Mouse (Mus musculus): Measurements from ENCODE around the gene Rara. TPM values are rescaled to one million over a fixed set of nuclear protein-coding genes. Genes with fewer than 3 reads are reported as not detected.

The Rara gene
- polyA plus RNA-seq, 1 experiment from 2014 or later: 9.1 TPM

GRCm38 (mm10) chr11:98966499-98967141 is 39.0 kb downstream of the Rara start:
- ATAC-seq: peak; percentile 31; the same call in 1 of the 2 replicates
- no peaks in the 10 kb centered on the region for H3K9me3 ChIP-seq
- 0 out of 2 replicates have a peak overlapping the region, but pooled peaks have one; percentile 25 for H3K4me2 ChIP-seq (replicated peaks)

GRCm38 (mm10) chr11:98968079-98968478 is 40.5 kb downstream of the Rara start:
- Histone ChIP-seq H3K4me1 (replicated peaks) (peaks cover 93% of the 10 kb centered on the region), H3K27me3 (no peaks in the 10 kb centered on the region; the same call in 1 of the 2 replicates), H3K27ac (peak overlapping the region; percentile 92), H3K4me2 (replicated peaks) (peak overlapping the region; percentile 49; the same call in 1 of the 2 replicates), H3K9ac (replicated peaks) (peak overlapping the region; percentile 58; the same call in 1 of the 2 replicates), H3K4me3 (replicated peaks) (no peak overlapping the region), H3K9me3 (no peaks in the 10 kb centered on the region), H3K36me3 (peaks cover 7% of the 10 kb centered on the region)
- ATAC-seq: no peak
- 70% methylated on average over 16 of the region's 16 CpGs for WGBS

More at GRCm38 (mm10) chr11:98966499-98967141, 39.0 kb downstream of the Rara start:
- 34% methylated on average over 9 of the region's 9 CpGs for WGBS
- Histone ChIP-seq H3K27me3 (peaks cover 13% of the 10 kb centered on the region), H3K36me3 (no peaks in the 10 kb centered on the region), H3K9ac (replicated peaks) (peak overlapping the region; percentile 43), H3K4me3 (replicated peaks) (no peak overlapping the region), H3K4me1 (replicated peaks) (peaks cover 100% of the 10 kb centered on the region), H3K27ac (peak overlapping the region; percentile 57)

- WGBS: 2% methylated on average over 20 of the region's 20 CpGs
- H3K9me3 ChIP-seq: no peaks in the 10 kb centered on the region
- H3K4me1 ChIP-seq (replicated peaks): peaks cover 85% of the 10 kb centered on the region
Observed at GRCm38 (mm10) chr11:98968716-98969495, 41.3 kb downstream of the Rara start.

DNA sequence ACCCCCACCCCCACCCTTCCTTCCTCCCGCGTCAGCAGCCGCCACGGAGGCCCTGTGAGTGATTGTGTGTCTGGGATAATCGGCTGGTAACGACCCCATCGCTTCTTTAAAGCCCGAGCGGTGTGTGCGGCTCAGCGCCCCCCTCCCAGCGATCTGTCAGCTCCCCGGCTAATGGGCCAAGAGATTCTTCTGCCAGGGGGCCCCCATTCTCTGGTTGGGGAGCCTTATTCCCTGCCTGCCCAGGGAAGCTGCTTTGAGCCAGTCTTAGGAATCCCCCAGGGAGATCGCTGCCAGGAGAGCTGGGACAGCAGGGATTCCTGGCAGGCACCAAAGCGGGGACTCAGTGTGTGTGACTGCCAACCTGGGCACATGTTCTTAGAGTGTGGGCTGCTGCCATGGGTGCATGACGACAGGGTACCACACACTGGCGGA is 41.9 kb downstream of the Rara start:
- ATAC-seq: peak; percentile 43
- peak overlapping the region; percentile 10 for H3K4me3 ChIP-seq (replicated peaks)
- H3K36me3 ChIP-seq: peaks cover 14% of the 10 kb centered on the region
- peak overlapping the region; percentile 92 for H3K27ac ChIP-seq
- H3K4me1 ChIP-seq (replicated peaks): peaks cover 78% of the 10 kb centered on the region
- H3K9me3 ChIP-seq: no peaks in the 10 kb centered on the region
- H3K9ac ChIP-seq (replicated peaks): peak overlapping the region; percentile 58
- H3K4me2 ChIP-seq (replicated peaks): peak overlapping the region; percentile 49
- no peaks in the 10 kb centered on the region for H3K27me3 ChIP-seq
- WGBS: 8% methylated on average over 17 of the region's 17 CpGs

More at GRCm38 (mm10) chr11:98968716-98969495, 41.3 kb downstream of the Rara start:
- Histone ChIP-seq H3K9ac (replicated peaks) (peak overlapping the region; percentile 58; the same call in 1 of the 2 replicates), H3K36me3 (peaks cover 14% of the 10 kb centered on the region), H3K4me2 (replicated peaks) (peak overlapping the region; percentile 49), H3K27ac (peak overlapping the region; percentile 92), H3K27me3 (no peaks in the 10 kb centered on the region), H3K4me3 (replicated peaks) (peak overlapping the region; percentile 10)
- ATAC-seq: peak; percentile 17

DNA sequence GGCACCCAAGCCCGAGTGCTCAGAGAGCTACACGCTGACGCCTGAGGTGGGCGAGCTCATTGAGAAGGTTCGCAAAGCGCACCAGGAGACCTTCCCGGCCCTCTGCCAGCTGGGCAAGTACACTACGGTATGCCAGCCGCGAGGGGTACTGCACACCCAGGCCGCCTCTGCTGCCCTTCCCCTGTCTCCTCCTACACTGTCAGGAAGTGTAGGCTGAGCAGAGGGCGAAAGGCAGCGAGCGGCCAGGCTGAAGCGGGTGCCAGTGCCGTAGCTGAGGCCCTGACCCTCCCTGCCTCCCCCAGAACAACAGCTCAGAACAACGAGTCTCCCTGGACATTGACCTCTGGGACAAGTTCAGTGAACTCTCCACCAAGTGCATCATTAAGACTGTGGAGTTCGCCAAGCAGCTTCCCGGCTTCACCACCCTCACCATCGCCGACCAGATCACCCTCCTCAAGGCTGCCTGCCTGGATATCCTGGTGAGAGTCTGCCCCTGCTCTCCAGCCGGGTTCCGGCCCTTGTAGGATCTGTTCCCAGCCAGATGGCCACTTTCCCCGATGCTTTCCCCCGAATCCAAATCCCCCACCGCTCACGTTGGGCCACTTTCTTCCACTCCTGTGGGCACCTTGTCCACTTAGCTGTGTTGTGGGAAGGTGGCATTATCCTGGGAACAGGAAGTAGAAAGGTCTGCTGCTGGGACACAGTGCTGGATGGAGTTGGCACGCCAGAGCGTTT is 42.7 kb downstream of the Rara start:
- peak overlapping the region; percentile 58 for H3K9ac ChIP-seq (replicated peaks)
- no peak overlapping the region for H3K4me3 ChIP-seq (replicated peaks)
- no peaks in the 10 kb centered on the region for H3K27me3 ChIP-seq
- 57% methylated on average over 29 of the region's 29 CpGs for WGBS
- peaks cover 14% of the 10 kb centered on the region for H3K36me3 ChIP-seq
- H3K4me1 ChIP-seq (replicated peaks): peaks cover 70% of the 10 kb centered on the region
- ATAC-seq: no peak
- peak overlapping the region; percentile 92 for H3K27ac ChIP-seq
- H3K9me3 ChIP-seq: no peaks in the 10 kb centered on the region
- peak overlapping the region; percentile 49 for H3K4me2 ChIP-seq (replicated peaks)

DNA sequence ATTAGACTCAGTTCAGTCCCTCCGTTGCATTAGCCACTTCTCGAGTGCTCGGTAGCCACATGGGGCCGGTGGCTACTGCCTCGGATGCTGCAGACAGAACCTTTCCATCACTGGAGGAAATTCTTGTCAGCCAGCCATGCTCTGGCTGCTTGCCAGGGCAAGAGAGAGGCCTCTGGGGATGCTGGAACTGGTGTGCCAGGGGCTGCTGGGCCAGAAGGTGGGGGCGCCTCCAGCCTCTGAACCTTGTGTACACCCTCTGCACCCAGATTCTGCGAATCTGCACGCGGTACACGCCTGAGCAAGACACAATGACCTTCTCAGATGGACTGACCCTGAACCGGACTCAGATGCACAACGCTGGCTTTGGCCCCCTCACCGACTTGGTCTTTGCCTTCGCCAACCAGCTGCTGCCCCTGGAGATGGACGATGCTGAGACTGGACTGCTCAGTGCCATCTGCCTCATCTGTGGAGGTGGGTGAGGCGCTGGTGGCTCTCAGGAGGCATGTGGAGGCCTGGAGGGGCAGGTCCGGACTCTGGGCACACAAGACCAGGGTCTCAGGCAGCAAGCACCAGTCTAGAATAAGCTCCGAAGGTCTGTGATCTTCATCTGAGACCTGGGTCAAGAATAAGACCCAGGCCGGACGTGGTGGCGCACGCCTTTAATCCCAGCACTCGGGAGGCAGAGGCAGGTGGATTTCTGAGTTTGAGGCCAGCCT is 43.9 kb downstream of the Rara start:
- H3K9ac ChIP-seq (replicated peaks): peak overlapping the region; percentile 29; the same call in 1 of the 2 replicates
- no peak overlapping the region for H3K4me3 ChIP-seq (replicated peaks)
- H3K9me3 ChIP-seq: no peaks in the 10 kb centered on the region
- WGBS: 69% methylated on average over 23 of the region's 23 CpGs
- peak overlapping the region; percentile 92 for H3K27ac ChIP-seq
- no peak for ATAC-seq
- no peaks in the 10 kb centered on the region for H3K27me3 ChIP-seq
- H3K4me2 ChIP-seq (replicated peaks): peak overlapping the region; percentile 49; the same call in 1 of the 2 replicates
- H3K4me1 ChIP-seq (replicated peaks): peaks cover 59% of the 10 kb centered on the region
- H3K36me3 ChIP-seq: peaks cover 14% of the 10 kb centered on the region

GRCm38 (mm10) chr11:98972215-98972614 is 44.6 kb downstream of the Rara start:
- WGBS: 52% methylated on average over 9 of the region's 9 CpGs
- no peak overlapping the region for H3K27ac ChIP-seq
- H3K36me3 ChIP-seq: peaks cover 14% of the 10 kb centered on the region
- peaks cover 51% of the 10 kb centered on the region for H3K4me1 ChIP-seq (replicated peaks)
- H3K27me3 ChIP-seq: no peaks in the 10 kb centered on the region
- H3K4me2 ChIP-seq (replicated peaks): no peak overlapping the region
- H3K9me3 ChIP-seq: no peaks in the 10 kb centered on the region
- H3K4me3 ChIP-seq (replicated peaks): no peak overlapping the region
- 0 out of 2 replicates have a peak, but pooled peaks have one; percentile 9 for ATAC-seq
- H3K9ac ChIP-seq (replicated peaks): no peak overlapping the region

- 91% methylated on average over 9 of the region's 9 CpGs for WGBS
- no peak for ATAC-seq
- H3K4me1 ChIP-seq (replicated peaks): peaks cover 45% of the 10 kb centered on the region
- H3K9me3 ChIP-seq: no peaks in the 10 kb centered on the region
- H3K9ac ChIP-seq (replicated peaks): no peak overlapping the region
- no peaks in the 10 kb centered on the region for H3K27me3 ChIP-seq
- H3K4me2 ChIP-seq (replicated peaks): no peak overlapping the region
- H3K4me3 ChIP-seq (replicated peaks): no peak overlapping the region
- H3K36me3 ChIP-seq: peaks cover 14% of the 10 kb centered on the region
- H3K27ac ChIP-seq: no peak overlapping the region
Observed at GRCm38 (mm10) chr11:98972801-98973360, 45.3 kb downstream of the Rara start.

DNA sequence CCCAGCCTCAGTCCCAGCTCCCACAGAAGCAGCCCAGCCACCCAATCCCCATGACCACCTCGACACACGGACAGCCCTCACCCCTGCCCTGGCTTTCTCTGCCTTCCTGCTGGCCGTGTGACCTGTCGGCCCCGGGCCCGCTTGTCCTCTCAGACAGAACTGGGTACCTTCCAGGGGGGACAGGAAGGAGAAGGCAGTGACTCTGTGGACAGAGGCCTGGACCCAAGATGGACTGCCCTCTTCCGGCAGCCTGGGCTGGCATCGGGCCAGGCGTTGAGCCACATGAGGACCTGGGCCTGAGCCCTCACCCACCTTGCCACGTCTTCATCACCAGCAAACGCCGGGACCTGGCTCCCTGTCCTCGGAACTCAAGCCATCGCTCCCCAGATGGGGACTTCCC is 46.0 kb downstream of the Rara start:
- 87% methylated on average over 14 of the region's 14 CpGs for WGBS
- Histone ChIP-seq H3K27ac (no peak overlapping the region), H3K36me3 (peaks cover 14% of the 10 kb centered on the region), H3K9me3 (no peaks in the 10 kb centered on the region), H3K9ac (replicated peaks) (no peak overlapping the region), H3K27me3 (no peaks in the 10 kb centered on the region), H3K4me3 (replicated peaks) (no peak overlapping the region), H3K4me2 (replicated peaks) (no peak overlapping the region), H3K4me1 (replicated peaks) (peaks cover 38% of the 10 kb centered on the region)
- ATAC-seq: no peak

DNA sequence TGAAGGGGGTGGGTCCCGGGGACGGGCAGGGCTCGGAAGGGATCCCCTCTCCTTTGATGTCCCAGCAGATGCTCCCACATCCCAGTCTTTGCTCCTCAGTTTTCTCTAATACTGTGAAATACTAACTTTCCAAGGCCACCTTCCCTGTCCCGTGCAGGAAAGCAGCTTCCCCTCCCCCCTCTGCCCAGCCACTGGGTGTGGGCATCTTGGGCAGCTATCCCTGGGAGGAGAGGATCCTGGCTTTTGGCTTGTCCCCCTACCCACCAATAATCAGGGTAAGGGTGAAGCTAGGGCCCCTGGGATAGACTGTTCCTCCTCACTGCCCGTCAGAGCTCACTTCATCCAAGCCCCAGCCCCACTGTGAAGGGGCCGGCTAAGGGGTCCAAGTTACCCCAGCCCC is 46.6 kb downstream of the Rara start:
- H3K4me2 ChIP-seq (replicated peaks): no peak overlapping the region
- ATAC-seq: no peak
- WGBS: 81% methylated on average over 6 of the region's 6 CpGs

More for the DNA sequence above, 46.6 kb downstream of the Rara start:
- Histone ChIP-seq H3K27me3 (no peaks in the 10 kb centered on the region), H3K4me3 (replicated peaks) (no peak overlapping the region), H3K9me3 (no peaks in the 10 kb centered on the region), H3K4me1 (replicated peaks) (peaks cover 36% of the 10 kb centered on the region), H3K36me3 (peaks cover 14% of the 10 kb centered on the region), H3K9ac (replicated peaks) (no peak overlapping the region), H3K27ac (no peak overlapping the region)

All from midbrain, embryonic 13.5 days (tissue).